Mouse (Mus musculus) 3T3-L1 (cell line): Measurements from ENCODE around the gene C1rl.
"Not testable (repeated sequence)": the region's sequence is repeated elsewhere in the genome, so short reads cannot be mapped to it uniquely, and the experiment has no call there.

Experiments used
- DNase-seq: peaks from one replicate; pipeline ENCODE4 v3.0.0-alpha.2; 2015; ENCODE audit warnings: low read depth, low spot score

C1rl gene

GRCm38 (mm10) chr6:124492842-124493561 lies at the start of gene C1rl:
C1rl (plus strand) TSS chr6:124493113.
- DNase-seq = peak; percentile 99

GRCm38 (mm10) chr6:124443338-124443737 lies 49.6 kb upstream of the C1rl start:
- DNase-seq = no peak

- no peak for DNase-seq
Observed at GRCm38 (mm10) chr6:124446024-124446423, 46.9 kb upstream of the C1rl start.

- no peak for DNase-seq
Observed at GRCm38 (mm10) chr6:124446459-124446858, 46.5 kb upstream of the C1rl start.

GRCm38 (mm10) chr6:124447356-124447755 lies 45.6 kb upstream of the C1rl start:
- DNase-seq = no peak

GRCm38 (mm10) chr6:124448186-124448852 lies 44.6 kb upstream of the C1rl start:
- peak; percentile 29 for DNase-seq

- DNase-seq = no peak
Observed at GRCm38 (mm10) chr6:124448959-124449667, 43.8 kb upstream of the C1rl start.

GRCm38 (mm10) chr6:124449668-124450383 lies 43.1 kb upstream of the C1rl start:
- no peak for DNase-seq

GRCm38 (mm10) chr6:124451995-124452394 lies 40.9 kb upstream of the C1rl start:
- no peak for DNase-seq

GRCm38 (mm10) chr6:124453756-124454155 lies 39.2 kb upstream of the C1rl start:
- DNase-seq = no peak

- no peak for DNase-seq
Observed at GRCm38 (mm10) chr6:124456243-124456642, 36.7 kb upstream of the C1rl start.

- no peak for DNase-seq
Observed at GRCm38 (mm10) chr6:124457827-124458226, 35.1 kb upstream of the C1rl start.

GRCm38 (mm10) chr6:124458505-124458904 lies 34.4 kb upstream of the C1rl start:
- DNase-seq = no peak

- DNase-seq = no peak
Observed at GRCm38 (mm10) chr6:124459388-124459787, 33.5 kb upstream of the C1rl start.

- no peak for DNase-seq
Observed at GRCm38 (mm10) chr6:124463881-124464291, 29.0 kb upstream of the C1rl start.

GRCm38 (mm10) chr6:124464305-124465271 lies 28.3 kb upstream of the C1rl start, which contains the start of gene Clstn3:
Clstn3 (minus strand) TSS chr6:124464794.
- no peak for DNase-seq

GRCm38 (mm10) chr6:124465299-124465698 lies 27.6 kb upstream of the C1rl start:
- no peak for DNase-seq

GRCm38 (mm10) chr6:124465729-124466128 lies 27.2 kb upstream of the C1rl start:
- DNase-seq = no peak

GRCm38 (mm10) chr6:124471121-124471520 lies 21.8 kb upstream of the C1rl start:
- no peak for DNase-seq

GRCm38 (mm10) chr6:124471783-124472638 lies 20.9 kb upstream of the C1rl start:
- not testable (repeated sequence) for DNase-seq
